Mouse (Mus musculus): ENCODE results near the gene Sept5.

Gene Sept5

DNA sequence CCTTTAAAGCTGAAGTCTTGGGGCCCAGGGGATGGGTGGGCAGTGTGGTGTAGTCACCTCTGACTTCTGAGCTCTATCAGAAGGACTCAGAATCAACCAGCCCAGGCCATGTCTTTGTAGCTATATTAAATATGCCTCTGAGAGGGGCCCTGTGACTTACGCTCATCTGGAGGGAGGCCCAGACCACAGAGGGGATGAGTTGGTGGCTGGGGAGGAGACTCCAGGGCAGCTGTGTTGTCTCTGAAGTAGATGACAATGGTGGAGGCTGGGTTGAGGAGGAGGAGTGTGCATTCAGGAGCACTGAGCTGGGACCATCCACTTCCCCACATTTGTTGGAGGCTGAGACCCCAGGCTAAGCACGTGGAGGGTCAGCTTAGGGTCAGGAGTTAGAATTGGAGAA is 11.5 kb downstream of the Sept5 start:
- ATAC-seq (ENCODE audit: insufficient number of reproducible peaks, low FRiP score, low TSS enrichment) = no peak

DNA sequence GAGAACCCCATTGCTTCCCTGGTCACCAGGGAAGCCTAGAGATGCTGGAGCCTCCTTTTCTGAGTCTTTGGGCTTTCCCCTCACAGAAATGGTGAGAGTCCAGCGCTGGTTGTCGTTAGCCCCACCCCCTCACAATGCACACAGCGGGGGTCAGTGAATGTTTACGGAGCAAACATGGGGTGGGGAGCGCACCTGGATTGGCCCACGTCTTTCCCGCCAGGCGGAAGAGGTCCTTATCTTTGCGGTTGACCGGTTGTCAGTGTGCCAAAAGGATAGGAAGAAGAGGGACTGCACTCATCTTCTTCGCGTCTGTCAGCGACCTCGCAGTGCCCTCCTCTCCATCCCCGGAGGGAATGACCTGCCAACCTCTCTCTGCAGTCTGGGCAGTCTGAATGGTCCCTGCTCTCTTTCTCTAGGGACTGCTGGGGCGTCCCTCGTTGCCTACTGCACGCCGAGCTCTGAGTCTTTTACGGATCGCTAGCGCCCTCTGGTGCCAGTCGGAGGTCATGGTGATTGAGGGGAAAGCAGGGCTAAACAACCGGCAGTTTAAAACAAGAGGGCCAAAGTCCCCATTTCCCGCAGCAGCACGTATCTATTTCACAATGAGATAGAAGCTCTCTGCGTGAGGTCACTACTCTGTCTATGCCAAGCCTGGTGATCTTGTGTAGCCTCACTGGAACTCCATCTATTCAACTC is 12.2 kb downstream of the Sept5 start:
- peak; percentile 53 for ATAC-seq (ENCODE audit: insufficient number of reproducible peaks, low FRiP score, low TSS enrichment)

DNA sequence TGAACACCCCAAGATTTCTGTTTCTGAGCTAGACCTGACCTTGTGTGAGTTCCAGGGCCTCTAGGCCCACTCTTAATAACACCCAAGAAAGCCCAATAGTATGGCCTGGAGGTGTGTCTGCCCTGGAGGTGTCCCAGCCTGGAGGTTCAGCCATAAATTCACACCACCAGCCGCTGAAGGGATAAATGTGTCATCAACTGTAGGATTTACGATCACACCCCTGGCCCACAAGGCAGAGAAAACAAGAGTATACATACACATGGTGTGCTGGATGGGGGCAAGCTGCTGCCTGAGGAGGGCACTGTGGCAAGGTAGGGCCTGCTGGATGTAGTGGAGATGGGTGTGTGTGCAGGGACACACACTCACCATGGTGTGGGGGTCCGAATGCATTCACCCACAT is 16.5 kb downstream of the Sept5 start:
- no peak for ATAC-seq (ENCODE audit: insufficient number of reproducible peaks, low FRiP score, low TSS enrichment)

DNA sequence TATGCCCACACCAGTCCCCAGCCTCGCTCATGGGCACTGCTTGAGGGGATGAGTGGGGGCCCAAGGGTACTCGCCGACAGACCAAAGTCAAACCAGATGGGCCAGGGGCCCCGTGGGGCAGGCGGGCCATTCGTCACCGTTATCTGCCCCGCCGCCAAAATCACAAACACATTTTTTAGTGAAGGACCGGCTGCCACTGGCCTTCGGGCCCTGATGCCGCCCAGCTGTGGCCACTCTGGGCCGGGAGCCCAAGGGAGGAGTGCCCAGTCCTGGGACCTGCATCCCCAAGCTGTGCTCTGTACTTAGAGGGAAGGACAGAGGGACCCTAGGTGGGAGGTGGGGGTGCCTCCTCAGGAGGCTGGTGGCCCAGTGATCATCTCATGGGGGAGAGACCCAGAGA is 18.0 kb downstream of the Sept5 start:
- no peak for ATAC-seq (ENCODE audit: insufficient number of reproducible peaks, low FRiP score, low TSS enrichment)

DNA sequence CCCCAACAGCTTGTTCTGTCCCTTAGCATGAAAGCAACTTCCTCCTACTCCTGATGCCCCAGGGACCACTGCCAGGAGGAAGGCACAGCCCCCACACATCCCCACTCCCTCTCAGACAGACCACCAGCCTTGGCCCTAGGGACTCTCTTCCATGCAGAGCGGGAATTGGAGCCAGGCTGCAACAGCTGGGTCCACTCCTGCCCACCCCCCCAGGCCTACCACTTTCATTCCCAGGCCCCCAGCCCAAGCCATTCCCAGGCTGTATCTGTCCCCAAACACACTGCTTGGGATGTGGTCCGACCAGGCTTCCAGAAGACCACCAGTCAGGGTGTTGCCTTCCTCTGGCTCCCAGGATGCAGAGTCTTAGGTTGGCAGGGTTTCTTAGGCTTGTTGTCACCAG is 20.7 kb downstream of the Sept5 start:
- ATAC-seq (ENCODE audit: insufficient number of reproducible peaks, low FRiP score, low TSS enrichment) = no peak

DNA sequence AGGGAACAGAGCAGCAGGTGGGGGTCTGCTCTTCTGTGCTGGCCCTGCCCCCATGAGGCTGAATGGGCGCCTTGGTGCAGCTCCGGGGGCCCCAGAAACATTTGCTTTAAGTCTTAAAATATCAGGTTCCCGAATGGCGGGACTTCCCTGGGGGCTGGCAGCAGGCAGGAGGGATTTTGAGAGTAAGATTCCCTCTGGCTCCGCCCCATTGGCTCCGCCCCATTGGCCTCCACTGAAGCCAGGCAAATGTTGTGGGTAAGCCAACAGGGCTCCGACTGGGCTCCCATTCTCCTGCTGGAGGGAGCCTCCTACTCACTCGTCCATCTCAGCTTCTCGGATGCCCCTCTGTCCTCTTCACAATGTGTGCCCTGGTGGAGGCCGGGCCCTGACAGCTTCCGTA is 21.5 kb downstream of the Sept5 start:
- ATAC-seq (ENCODE audit: insufficient number of reproducible peaks, low FRiP score, low TSS enrichment) = no peak

DNA sequence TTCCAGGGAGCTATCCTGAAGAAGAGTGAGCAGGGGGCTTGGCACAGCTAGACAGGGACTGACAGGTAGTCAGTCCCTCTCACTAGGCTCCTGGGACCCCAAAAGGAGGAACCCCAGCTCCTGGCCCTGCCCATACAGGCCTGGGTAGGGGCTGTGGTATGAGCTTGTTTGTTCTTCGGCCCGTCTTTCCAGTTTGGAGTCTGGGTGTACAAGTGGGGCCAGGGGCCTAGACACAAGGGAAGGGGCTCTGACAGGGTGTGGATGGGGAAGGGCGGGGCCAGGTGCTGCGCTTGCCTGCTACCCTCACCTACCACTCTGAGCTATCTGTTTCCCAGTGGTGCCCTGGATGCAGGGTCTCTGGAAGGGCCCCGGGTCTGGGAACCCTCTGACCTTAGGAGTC is 24.0 kb downstream of the Sept5 start:
- no peak for ATAC-seq (ENCODE audit: insufficient number of reproducible peaks, low FRiP score, low TSS enrichment)

DNA sequence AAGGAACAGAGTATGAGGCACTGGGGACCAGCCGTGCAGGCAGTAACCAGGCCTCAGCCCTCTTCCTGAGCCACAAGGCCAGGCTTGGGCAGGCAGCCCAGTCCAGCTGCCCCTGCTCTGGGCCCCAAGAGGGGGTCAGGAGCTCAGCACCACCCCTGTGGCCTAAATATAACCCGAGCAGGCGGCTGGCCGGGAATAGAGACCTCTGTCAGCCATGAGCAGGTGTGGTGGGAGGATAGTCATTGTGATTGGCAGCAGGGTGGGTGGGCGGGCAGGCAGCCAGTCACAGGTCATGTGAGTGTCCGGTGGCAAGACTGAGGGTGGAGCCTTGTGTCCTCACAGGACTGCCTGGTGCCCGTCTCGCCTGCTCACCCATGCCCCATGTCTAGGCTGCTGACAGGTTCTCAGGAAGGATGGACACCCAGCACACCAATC is 25.5 kb downstream of the Sept5 start:
- ATAC-seq (ENCODE audit: insufficient number of reproducible peaks, low FRiP score, low TSS enrichment) = no peak

DNA sequence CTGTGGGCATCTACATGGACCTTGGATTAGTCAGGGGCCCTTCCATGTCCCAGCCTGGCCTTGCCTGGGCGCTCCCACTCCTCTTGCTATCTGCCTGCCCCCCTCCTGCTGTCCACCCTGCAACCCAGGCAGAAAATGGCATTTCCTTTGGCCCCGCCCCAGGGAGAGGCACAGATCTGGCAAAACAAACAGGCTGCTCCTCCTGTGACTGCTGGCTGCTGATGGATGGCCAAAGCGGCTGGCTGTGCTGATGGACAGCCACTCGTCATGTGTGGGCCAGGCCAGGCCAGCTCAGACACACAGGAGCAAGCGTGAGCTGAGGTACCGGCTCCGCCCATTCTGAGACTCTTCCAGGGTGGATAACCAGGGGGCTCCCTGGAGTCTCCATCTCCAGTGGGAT is 28.3 kb downstream of the Sept5 start:
- ATAC-seq (ENCODE audit: insufficient number of reproducible peaks, low FRiP score, low TSS enrichment) = no peak

DNA sequence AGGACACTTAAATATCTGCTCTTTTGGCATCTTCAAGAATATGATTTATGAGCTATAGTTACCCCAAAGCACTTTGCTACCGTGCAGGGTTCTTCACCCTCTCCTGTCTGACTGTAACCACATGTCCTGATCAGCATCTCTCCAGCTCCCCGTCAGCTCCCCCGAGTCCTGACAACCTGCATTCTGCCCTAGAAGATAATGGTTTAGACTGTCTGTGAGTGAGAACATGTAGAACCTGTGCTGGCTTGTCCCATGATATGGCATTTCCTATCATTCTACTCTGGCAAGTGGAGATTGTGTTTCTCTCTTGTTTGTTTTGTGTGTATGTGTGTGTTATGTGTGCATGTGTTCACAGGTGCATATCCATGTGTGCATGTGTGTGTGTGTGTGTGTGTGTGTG is 31.7 kb downstream of the Sept5 start:
- ATAC-seq (ENCODE audit: insufficient number of reproducible peaks, low FRiP score, low TSS enrichment) = no peak

DNA sequence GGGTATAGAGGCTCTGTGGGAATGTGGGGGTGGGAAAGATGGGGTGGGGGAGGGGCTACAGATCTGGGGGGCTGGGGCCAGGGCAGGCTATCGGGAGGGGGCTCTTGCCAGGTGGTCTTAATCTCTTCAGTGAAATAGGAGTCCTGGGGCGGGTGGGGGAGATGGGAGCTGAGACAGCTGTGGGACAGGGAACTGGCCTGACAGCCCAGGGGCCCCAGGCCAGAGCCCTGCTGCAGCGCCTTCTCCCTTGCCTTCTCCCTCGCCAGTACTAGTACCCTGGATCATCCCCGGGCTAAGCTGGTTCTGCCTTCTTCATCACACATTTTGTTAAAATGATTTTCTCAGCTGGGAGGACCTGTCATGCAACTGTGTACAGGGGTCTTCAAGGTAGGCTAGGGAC is 33.5 kb downstream of the Sept5 start:
- no peak for ATAC-seq (ENCODE audit: insufficient number of reproducible peaks, low FRiP score, low TSS enrichment)

DNA sequence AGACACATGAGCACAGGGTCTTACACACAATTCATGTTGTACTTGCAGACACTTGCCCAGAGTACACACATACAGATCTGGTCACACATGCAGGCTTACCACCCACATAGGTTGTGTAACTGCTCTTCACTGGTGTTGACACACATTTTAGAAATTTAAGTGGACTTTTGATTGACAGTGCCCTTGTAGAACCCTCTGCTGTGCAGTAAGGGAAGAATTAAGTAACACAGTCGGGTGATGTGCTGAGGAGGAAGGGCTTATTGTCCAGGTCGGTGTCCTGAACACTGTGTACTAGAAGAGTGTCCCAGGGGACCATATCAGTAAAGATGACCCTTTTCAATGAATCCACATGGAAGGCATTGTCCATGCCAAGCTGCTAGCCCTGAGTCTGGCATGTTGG is 35.8 kb downstream of the Sept5 start:
- no peak for ATAC-seq (ENCODE audit: insufficient number of reproducible peaks, low FRiP score, low TSS enrichment)

DNA sequence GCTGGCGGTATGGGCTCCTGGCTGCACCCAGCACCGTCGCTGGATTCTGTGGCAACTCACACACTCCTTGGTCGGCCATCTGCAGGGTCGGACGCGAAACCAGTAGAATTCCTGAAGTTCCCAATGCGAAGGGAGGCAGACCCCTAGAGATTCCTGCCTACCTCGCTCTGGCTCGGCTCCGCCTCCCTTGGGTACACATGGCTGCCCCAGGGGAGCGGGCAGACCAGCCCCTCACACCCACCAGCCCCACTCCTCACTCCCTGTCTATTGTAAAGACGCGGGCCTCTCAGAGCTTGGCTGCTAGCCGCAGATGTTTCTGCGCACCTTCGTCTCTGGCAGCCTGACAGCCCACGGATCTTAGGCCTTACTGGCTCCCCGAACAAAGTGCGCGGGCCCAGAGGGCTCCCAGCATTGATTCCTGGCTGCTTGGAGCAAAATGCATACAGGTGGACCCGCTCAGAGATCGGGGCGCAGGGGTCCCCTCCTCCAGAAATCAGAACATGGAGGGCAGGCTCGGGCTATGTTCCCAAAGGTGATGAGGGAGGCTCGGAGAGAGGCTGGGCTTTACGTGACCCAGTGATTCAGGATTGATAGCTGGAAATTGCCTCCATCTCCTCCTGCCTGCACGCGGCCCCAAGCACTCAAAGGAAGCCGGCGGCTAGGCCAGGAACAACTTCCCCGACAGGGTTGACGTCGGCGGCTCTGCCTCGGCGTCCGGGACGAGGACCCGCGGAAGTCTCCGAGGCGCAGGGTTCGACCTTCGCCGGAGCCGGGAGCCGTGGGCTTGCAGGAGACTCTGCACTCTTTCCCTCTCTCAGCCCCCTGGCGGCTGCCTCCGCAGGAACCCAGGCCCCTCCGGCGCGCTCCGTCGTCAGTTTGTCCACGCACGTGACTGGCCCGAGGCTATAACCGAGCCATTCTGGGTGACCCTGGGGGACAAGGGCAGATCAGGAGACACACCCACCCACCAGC is 38.4 kb downstream of the Sept5 start:
- ATAC-seq (ENCODE audit: insufficient number of reproducible peaks, low FRiP score, low TSS enrichment) = no peak

DNA sequence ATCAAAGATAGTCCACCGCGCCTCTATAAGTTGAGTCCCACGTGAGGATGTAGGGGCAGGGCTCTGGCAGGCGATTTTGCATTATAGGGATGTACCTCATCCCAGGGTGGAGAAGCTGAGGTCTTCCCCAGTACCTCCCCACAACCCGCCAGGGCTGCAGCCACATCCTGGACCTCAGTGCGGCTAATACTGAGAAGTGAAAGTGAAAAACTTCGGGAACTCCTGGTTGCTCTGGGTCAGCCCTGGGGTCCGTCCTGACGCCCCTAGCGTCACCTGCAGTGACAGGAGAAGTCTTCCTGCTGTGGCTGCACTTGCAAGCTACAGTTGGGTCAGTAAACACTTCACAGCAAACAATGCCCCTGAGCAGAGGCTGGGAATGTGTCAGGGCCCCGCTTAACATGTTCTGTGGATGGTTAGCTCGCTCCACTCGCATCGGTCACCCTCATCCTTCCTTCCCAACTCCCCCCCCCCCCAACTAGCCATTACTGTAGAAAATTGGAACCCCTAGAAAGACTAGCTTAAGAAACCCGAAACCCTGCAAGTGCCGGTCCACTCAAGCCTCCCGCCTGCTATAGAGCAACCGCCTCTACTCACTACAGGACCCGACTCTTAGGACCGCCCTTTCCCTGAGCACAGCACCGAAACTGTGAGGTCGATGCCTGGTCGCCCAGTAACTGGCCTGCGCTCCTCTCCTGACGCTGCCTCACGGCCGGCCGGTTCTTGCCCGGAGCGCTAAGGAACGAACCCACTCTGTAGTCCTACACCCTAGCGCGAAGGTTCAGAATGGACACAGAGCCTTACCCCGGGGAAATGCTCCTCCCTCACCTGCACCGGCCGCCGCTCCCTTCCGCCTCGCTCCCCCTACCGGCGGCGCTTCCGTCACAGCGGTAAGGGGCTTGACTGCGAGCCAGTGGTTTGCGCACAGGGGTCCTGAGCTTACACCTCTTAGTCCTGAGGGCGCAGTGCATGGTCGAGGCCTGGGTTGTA is 39.7 kb downstream of the Sept5 start, which contains the start of gene Tbx1:
TSS of gene Tbx1 (minus strand) at position 868 of the 987 bp plus-strand sequence.
- ATAC-seq (ENCODE audit: insufficient number of reproducible peaks, low FRiP score, low TSS enrichment) = no peak

DNA sequence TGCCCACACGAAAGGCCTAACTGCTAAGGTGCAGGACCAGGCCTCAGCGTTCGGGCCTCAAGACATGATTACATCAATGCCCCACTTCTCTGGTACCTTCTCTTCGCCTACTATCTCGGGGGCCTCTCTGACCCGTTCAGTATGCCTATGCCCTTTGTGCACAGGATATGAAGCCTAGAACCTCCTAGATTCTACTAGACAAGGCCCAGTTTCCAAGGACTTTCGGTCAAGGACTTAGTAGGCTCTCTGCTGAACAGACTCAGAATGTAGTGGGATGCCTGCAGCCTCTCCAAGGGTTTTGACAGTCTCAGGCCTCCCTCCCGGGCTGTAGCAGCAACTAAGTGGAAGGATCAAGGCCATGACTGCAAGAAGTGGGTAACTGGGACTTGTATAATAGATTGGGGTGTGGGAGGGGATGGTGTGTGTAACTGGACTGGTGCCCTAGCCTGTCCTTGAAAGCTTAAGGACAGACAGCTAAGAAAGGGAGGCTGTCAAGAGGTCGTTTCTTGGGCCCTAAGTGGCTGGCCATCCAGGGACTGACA is 40.6 kb downstream of the Sept5 start:
- no peak for ATAC-seq (ENCODE audit: insufficient number of reproducible peaks, low FRiP score, low TSS enrichment)

DNA sequence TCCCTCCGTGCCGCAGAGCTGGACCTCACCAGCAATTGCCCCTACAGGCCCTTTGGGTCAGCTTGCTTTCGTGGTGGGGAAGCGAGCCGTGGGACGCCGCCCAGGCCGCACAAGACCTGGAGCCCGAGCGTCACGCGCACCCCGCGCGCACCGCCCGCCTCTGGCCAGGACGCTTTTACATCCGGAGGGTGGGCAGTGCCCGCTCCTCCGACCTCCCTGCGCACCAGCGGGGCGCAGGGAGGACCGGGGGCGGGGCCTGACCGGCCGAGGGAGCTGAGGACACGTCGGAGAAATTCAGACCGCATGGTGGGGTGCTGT is 41.1 kb downstream of the Sept5 start:
- ATAC-seq (ENCODE audit: insufficient number of reproducible peaks, low FRiP score, low TSS enrichment) = no peak

DNA sequence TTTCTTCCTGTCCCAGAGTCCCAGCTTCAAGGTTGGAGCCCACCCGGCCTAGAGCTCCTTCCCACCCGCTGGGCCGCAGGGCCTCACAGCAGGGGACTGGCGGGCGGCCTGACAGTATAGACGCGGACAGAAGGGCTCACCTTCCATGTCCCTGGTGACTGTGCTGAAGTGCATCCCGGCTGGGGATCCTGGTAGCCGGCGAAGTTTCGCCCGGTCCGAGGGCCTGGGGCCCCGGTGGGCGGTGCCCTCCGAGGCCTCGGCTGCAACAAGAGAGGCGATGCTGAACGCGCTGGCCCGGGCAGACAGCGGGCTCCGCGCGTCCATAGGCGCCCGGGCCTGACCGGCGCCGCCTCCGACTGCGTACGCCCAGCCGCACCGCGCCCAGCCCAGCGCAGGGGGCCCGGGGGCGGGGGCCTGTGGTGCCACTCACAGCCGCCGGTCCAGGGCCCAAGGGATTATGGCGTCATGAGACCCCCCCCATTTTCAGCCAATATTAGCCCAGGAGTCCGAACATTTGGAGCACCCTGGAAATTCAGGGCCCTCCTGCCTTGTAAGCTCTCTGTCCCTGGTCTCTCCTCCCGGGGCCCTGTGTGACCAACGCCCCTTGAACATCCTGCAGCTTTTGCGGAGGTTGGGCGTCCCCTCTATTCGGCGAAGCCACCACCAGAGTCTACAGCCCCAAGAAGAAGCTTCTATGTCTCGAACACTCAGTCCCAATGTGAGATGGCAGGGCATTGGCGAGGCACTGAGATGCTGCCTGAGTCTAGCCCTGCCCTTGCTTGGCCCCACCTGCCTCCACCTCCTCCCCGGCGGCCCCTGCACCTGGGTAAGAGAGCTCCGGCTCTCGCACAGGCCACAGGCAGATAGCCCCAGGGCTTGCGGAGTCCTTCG is 41.7 kb downstream of the Sept5 start:
- ATAC-seq (ENCODE audit: insufficient number of reproducible peaks, low FRiP score, low TSS enrichment) = no peak

DNA sequence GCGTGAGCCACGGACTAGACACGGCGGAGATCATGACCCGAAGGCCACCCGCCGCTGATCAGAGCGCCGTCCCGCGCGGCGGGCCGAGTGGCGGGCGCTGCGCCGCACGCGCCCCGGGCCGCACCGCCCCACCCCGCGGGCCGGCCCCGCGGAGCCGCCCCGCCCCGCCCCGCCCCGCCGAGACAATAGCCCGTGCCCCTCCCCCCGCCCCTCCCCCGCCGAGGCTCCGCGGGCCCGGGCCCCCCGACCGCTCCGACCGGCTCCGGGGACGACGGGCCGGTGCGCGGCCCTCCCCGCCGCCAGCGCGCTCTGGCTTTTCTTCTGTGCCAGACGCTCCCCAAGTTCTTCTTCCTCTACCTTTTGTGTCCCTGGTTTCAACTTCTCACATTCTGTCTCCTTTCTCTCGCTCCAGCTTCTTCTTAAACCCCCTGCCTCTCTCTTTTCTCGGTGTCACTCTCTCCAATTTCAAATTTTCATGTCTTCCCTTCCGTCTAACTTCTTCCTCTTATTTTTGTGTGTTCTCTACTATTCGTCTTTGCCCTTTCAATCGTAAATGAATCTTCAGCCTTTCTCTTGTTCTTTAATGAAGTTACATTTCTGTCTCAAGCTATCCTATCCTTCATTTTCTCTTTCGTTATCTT is 42.7 kb downstream of the Sept5 start:
- ATAC-seq (ENCODE audit: insufficient number of reproducible peaks, low FRiP score, low TSS enrichment) = no peak
